Comparison of ENCODE assay signal across 11 mouse cellular contexts in genomic region chr7:100466781-100467510, GRCm38 (mm10). TPM values are rescaled to one million over a fixed set of nuclear protein-coding genes. Genes with fewer than 3 reads are reported as not detected.
DNase-seq lines count a peak whose midpoint lies in the region; ATAC-seq and TF ChIP-seq lines count a peak whose summit lies in the region.
"Had no signal": no experiment of that assay in that cellular context is flagged by ENCODE, and none has a peak within 500 bp of the region (broad histone marks: within the 10 kb centered on the region; RNA-seq: fewer than 3 reads in every experiment).

No protein-coding gene starts in this region.

- no peak for TF ChIP-seq CTCF in midbrain, postnatal 0 days (IDR thresholded peaks at IDR 0.05)
- 0 out of 2 replicates have a peak, but pooled peaks have one; percentile 0 for TF ChIP-seq CTCF in liver, embryonic 14.5 days (IDR thresholded peaks at IDR 0.05; ENCODE audit: low read depth)

- peak; percentile 95 for DNase-seq in heart, embryonic 10.5 days (ENCODE audit: low spot score)
- no peak for DNase-seq in heart, adult 18-20 months
- no peak for DNase-seq in midbrain, embryonic 10.5 days (ENCODE audit: low spot score)
- DNase-seq in midbrain, postnatal 0 days (ENCODE audit: low spot score), result no peak
- DNase-seq in liver, embryonic 14.5 days (ENCODE audit: low read depth in 3 of 3, low spot score in 3 of 3), result peak; percentile 95 to 97 (median 96)
- DNase-seq in yolk sac, embryonic 10.5 days (ENCODE audit: low spot score), result peak; percentile 46
- DNase-seq in adipocyte (ENCODE audit: low spot score), result no peak
- no peak for DNase-seq in cerebellum, adult 8-10 months
- DNase-seq: kidney, postnatal 25 days had no signal

- peaks cover 44% of the 10 kb centered on the region for H3K4me1 ChIP-seq in heart, embryonic 10.5 days
- no peaks in the 10 kb centered on the region for H3K4me1 ChIP-seq in midbrain, embryonic 10.5 days
- no peaks in the 10 kb centered on the region for H3K4me1 ChIP-seq in midbrain, postnatal 0 days (ENCODE audit: insufficient read depth, low read length)
- peaks cover 64 to 81% of the 10 kb centered on the region in 2 experiments for H3K4me1 ChIP-seq in liver, embryonic 14.5 days (replicated peaks; ENCODE audit: control insufficient read depth in 2 of 2, insufficient read depth in 2 of 2, low read length in 1 of 2)

- no peaks in the 10 kb centered on the region for H3K27me3 ChIP-seq in heart, embryonic 10.5 days (ENCODE audit: insufficient read depth, poor library complexity, severe bottlenecking)
- no peaks in the 10 kb centered on the region for H3K27me3 ChIP-seq in midbrain, embryonic 10.5 days (ENCODE audit: low read depth, poor library complexity, severe bottlenecking)
- no peaks in the 10 kb centered on the region for H3K27me3 ChIP-seq in midbrain, postnatal 0 days (ENCODE audit: insufficient read depth, low read length)
- H3K27me3 ChIP-seq in liver, embryonic 14.5 days (ENCODE audit: control insufficient read depth, insufficient read depth, low read length), result no peaks in the 10 kb centered on the region

- peaks cover 26% of the 10 kb centered on the region; the same call in 1 of the 2 replicates for H3K36me3 ChIP-seq in heart, embryonic 10.5 days
- H3K36me3 ChIP-seq in midbrain, embryonic 10.5 days, result peaks cover 92% of the 10 kb centered on the region
- peaks cover 23% of the 10 kb centered on the region for H3K36me3 ChIP-seq in midbrain, postnatal 0 days (ENCODE audit: insufficient read depth, low read length)
- peaks cover 21% of the 10 kb centered on the region for H3K36me3 ChIP-seq in liver, embryonic 14.5 days (replicated peaks; ENCODE audit: control insufficient read depth, insufficient read depth, low read depth)

- H3K4me3 ChIP-seq in heart, embryonic 10.5 days, result peak overlapping the region; percentile 36; the same call in 1 of the 2 replicates
- H3K4me3 ChIP-seq in midbrain, embryonic 10.5 days, result no peak overlapping the region
- no peak overlapping the region for H3K4me3 ChIP-seq in midbrain, postnatal 0 days (ENCODE audit: low read depth, low read length)
- peak overlapping the region; percentile 76 to 87 for H3K4me3 ChIP-seq in liver, embryonic 14.5 days (ENCODE audit: insufficient read depth in 1 of 2, low read depth in 2 of 2, low read length in 2 of 2)

- H3K9me3 ChIP-seq in heart, embryonic 10.5 days, result no peaks in the 10 kb centered on the region
- H3K9me3 ChIP-seq in midbrain, embryonic 10.5 days (replicated peaks), result no peaks in the 10 kb centered on the region
- no peaks in the 10 kb centered on the region for H3K9me3 ChIP-seq in midbrain, postnatal 0 days (ENCODE audit: low read length)
- H3K9me3 ChIP-seq in liver, embryonic 14.5 days (ENCODE audit: control insufficient read depth, low read length), result no peaks in the 10 kb centered on the region

- H3K4me2 ChIP-seq in midbrain, postnatal 0 days (ENCODE audit: low read depth, low read length, poor library complexity, severe bottlenecking), result no peak overlapping the region
- H3K4me2 ChIP-seq in liver, embryonic 14.5 days (ENCODE audit: low read depth), result peak overlapping the region; percentile 80

- no peak overlapping the region for H3K9ac ChIP-seq in midbrain, postnatal 0 days (replicated peaks; ENCODE audit: low read length, poor library complexity, severe bottlenecking)
- H3K9ac ChIP-seq in liver, embryonic 14.5 days (replicated peaks), result peak overlapping the region; percentile 94

- peak; percentile 98 for TF ChIP-seq EP300 in liver, embryonic 14.5 days (IDR thresholded peaks at IDR 0.05; ENCODE audit: low read depth)

- ATAC-seq in midbrain, postnatal 0 days (ENCODE audit: low FRiP score), result no peak
- peak; percentile 94 for ATAC-seq in liver, embryonic 14.5 days (ENCODE audit: insufficient read depth)
- ATAC-seq: CD4-positive, CD25-positive, alpha-beta regulatory T cell, adult 4 months had no signal

- 69% methylated on average over 11 of the region's 11 CpGs for WGBS in heart, embryonic 10.5 days
- WGBS in midbrain, embryonic 10.5 days, result 90% methylated on average over 11 of the region's 11 CpGs
- 92% methylated on average over 11 of the region's 11 CpGs for WGBS in midbrain, postnatal 0 days
- 18% methylated on average over 11 of the region's 11 CpGs for WGBS in liver, embryonic 14.5 days (ENCODE audit: insufficient replicate concordance)

- peak overlapping the region; percentile 79 for H3K27ac ChIP-seq in heart, embryonic 10.5 days
- 0 out of 2 replicates have a peak overlapping the region, but pooled peaks have one; percentile 19 for H3K27ac ChIP-seq in midbrain, embryonic 10.5 days (replicated peaks)
- no peak overlapping the region for H3K27ac ChIP-seq in midbrain, postnatal 0 days (ENCODE audit: low read depth, low read length)
- peak overlapping the region; percentile 100 for H3K27ac ChIP-seq in liver, embryonic 14.5 days

RNA-seq across cellular contexts. Expression of gene Ucp3, which starts 5.8 kb away (rescaled TPM):
- polyA plus RNA-seq in heart, embryonic 10.5 days (2016; fragmentation: Nextera tagmentation; extraction: Ambion mirVana), result 0.05 and 0.14 TPM in 2 replicates
- total RNA-seq in heart, adult 18-20 months (2021), result 10 to 100 TPM; 15.7 to 43.8 TPM
- not detected in 2 replicates for polyA plus RNA-seq in midbrain, embryonic 10.5 days (2016; fragmentation: Nextera tagmentation; extraction: Ambion mirVana)
- not detected in 2 replicates for total RNA-seq in midbrain, postnatal 0 days (2014; rRNA removed)
- 0.06 and 0.16 TPM in 2 replicates for polyA plus RNA-seq in midbrain, postnatal 0 days (2015; fragmentation: Nextera tagmentation; extraction: Ambion mirVana)
- 0.02 TPM in 1 of 2 replicates, not detected in the other for polyA plus RNA-seq in liver, embryonic 14.5 days (2012; rRNA removed)
- not detected in 2 replicates for polyA plus RNA-seq in liver, embryonic 14.5 days (2014; fragmentation: Nextera tagmentation; extraction: Ambion mirVana)
- polyA plus RNA-seq: CD4-positive, CD25-positive, alpha-beta regulatory T cell, adult 4 months; neural tube, embryonic 11.5 days had no signal

RNA-seq across cellular contexts. Expression of gene Ucp2, which starts 26.2 kb away (rescaled TPM):
- polyA plus RNA-seq in heart, embryonic 10.5 days (2016; fragmentation: Nextera tagmentation; extraction: Ambion mirVana), result 165 and 231 TPM in 2 replicates
- 100 to 1,000 TPM; 255 to 377 TPM for total RNA-seq in heart, adult 18-20 months (2021)
- polyA plus RNA-seq in midbrain, embryonic 10.5 days (2016; fragmentation: Nextera tagmentation; extraction: Ambion mirVana), result 81.4 and 93.1 TPM in 2 replicates
- total RNA-seq in midbrain, postnatal 0 days (2014; rRNA removed), result 93.0 and 118 TPM in 2 replicates
- 99.5 and 99.9 TPM in 2 replicates for polyA plus RNA-seq in midbrain, postnatal 0 days (2015; fragmentation: Nextera tagmentation; extraction: Ambion mirVana)
- 329 and 337 TPM in 2 replicates for polyA plus RNA-seq in liver, embryonic 14.5 days (2012; rRNA removed)
- polyA plus RNA-seq in liver, embryonic 14.5 days (2014; fragmentation: Nextera tagmentation; extraction: Ambion mirVana), result 556 and 628 TPM in 2 replicates

RNA-seq across cellular contexts. Expression of gene Dnajb13, which starts 47.8 kb away (rescaled TPM):
- polyA plus RNA-seq in heart, embryonic 10.5 days (2016; fragmentation: Nextera tagmentation; extraction: Ambion mirVana), result 0.22 and 0.35 TPM in 2 replicates
- under 1 TPM in 1 of 2 experiments, not detected in 1; 0.18 TPM for total RNA-seq in heart, adult 18-20 months (2021)
- polyA plus RNA-seq in midbrain, embryonic 10.5 days (2016; fragmentation: Nextera tagmentation; extraction: Ambion mirVana), result 0.42 and 0.81 TPM in 2 replicates
- 4.1 and 4.3 TPM in 2 replicates for total RNA-seq in midbrain, postnatal 0 days (2014; rRNA removed)
- 2.9 and 3.2 TPM in 2 replicates for polyA plus RNA-seq in midbrain, postnatal 0 days (2015; fragmentation: Nextera tagmentation; extraction: Ambion mirVana)
- 0.58 and 0.64 TPM in 2 replicates for polyA plus RNA-seq in liver, embryonic 14.5 days (2012; rRNA removed)
- polyA plus RNA-seq in liver, embryonic 14.5 days (2014; fragmentation: Nextera tagmentation; extraction: Ambion mirVana), result 2.0 and 2.3 TPM in 2 replicates

Comparison
In these comparisons a context has a peak if more than half of its experiments do, and no peak if none do; other contexts are left out.
1. DNase-seq: peak in heart, embryonic 10.5 days (single experiment), liver, embryonic 14.5 days (3 of 3) and yolk sac, embryonic 10.5 days (single experiment); none in heart, adult 18-20 months (0 of 2), midbrain, embryonic 10.5 days (single experiment), midbrain, postnatal 0 days (single experiment), adipocyte (single experiment) and cerebellum, adult 8-10 months (single experiment).
2. H3K4me3 ChIP-seq: peak in heart, embryonic 10.5 days (single experiment) and liver, embryonic 14.5 days (2 of 2); none in midbrain, embryonic 10.5 days (single experiment) and midbrain, postnatal 0 days (single experiment).